Mouse (Mus musculus) lung, embryonic 15.5 days (tissue): Measurements from ENCODE around the gene Reps1. TPM values are rescaled to one million over a fixed set of nuclear protein-coding genes. Genes with fewer than 3 reads are reported as not detected.
A peak's percentile ranks its signal among the peaks of the same experiment; 100 is the strongest.
"Not testable (repeated sequence)": the region's sequence is repeated elsewhere in the genome, so short reads cannot be mapped to it uniquely, and the experiment has no call there.

Source experiments
- ATAC-seq: fragments of 200-750 bp; cut with Nextera tagmentation; 2 replicates; pipeline ENCODE4 v1.8.0; 2017; ENCODE audit warnings: moderate number of reproducible peaks, borderline replicate concordance; ENCODE audit not compliant: low FRiP score, low TSS enrichment; ENCODE audit errors: extremely low read depth
- H3K27ac ChIP-seq: fragments of 300-500 bp; sonication (generic); 2 replicates; pipeline ENCODE4 v1.5.1; 2015; ENCODE audit warnings: moderate library complexity, mild to moderate bottlenecking, inconsistent platforms
- H3K27me3 ChIP-seq: fragments of 300-500 bp; sonication (generic); 2 replicates; pipeline ENCODE4 v1.6.1; 2015; ENCODE audit warnings: inconsistent platforms
- H3K36me3 ChIP-seq: fragments of 300-500 bp; sonication (generic); 2 replicates; pipeline ENCODE4 v1.6.1; 2015; ENCODE audit warnings: inconsistent platforms
- H3K4me1 ChIP-seq: fragments of 300-500 bp; sonication (generic); 2 replicates; pipeline ENCODE4 v1.6.1; 2015; ENCODE audit warnings: inconsistent platforms
- H3K4me2 ChIP-seq: fragments of 300-500 bp; sonication (generic); 2 replicates; pipeline ENCODE4 v1.6.1; 2015; ENCODE audit warnings: inconsistent platforms, mild to moderate bottlenecking, moderate library complexity
- H3K4me3 ChIP-seq: fragments of 300-500 bp; sonication (generic); 2 replicates; pipeline ENCODE4 v1.5.1; 2015; ENCODE audit warnings: mild to moderate bottlenecking, inconsistent platforms
- H3K9ac ChIP-seq: fragments of 300-500 bp; sonication (generic); 2 replicates; pipeline ENCODE4 v1.6.1; 2015; ENCODE audit warnings: inconsistent platforms
- H3K9me3 ChIP-seq: fragments of 300-500 bp; sonication (generic); 2 replicates; pipeline ENCODE4 v1.6.1; 2016; ENCODE audit warnings: inconsistent platforms
- WGBS: fragments of 180-500 bp; shearing (Covaris S2); methylation state at CpG from one replicate; pipeline ENCODE4 v1.1.7; 2015; 5-methylcytosine and 5-hydroxymethylcytosine counted together
- polyA plus RNA-seq: library from polyadenylated mRNA; unstranded; fragments of >200 nt; fragmentation: Nextera tagmentation; extraction: Ambion mirVana; gene quantifications from 2 replicates; pipeline ENCODE4 v1.2.1, GENCODE M21; 2015

The Reps1 gene
- polyA plus RNA-seq, 1 experiment from 2014 or later = 21.2 TPM

DNA sequence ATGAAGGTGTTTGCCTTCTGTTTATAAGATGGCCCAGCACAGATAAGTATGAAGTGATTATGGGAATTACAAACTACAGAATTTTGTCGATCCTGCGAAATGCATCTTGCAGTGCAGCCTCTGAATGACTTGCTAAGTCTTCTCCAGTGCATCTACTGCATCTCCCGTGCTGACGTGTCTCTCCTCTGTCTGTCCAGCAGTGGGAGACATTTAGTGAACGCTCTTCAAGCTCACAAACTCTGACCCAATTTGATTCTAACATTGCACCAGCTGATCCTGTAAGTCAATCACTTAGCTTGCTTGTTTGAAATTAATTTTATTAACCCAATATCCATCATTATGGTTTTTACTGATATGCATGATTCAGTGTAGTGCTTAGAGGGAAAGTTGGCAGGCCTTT is 51.8 kb downstream of the Reps1 start:
- no peak for ATAC-seq
- Histone ChIP-seq H3K4me3 (no peak overlapping the region), H3K9ac (no peak overlapping the region), H3K27me3 (no peaks in the 10 kb centered on the region), H3K27ac (no peak overlapping the region), H3K4me2 (no peak overlapping the region), H3K36me3 (peaks cover 16% of the 10 kb centered on the region), H3K9me3 (no peaks in the 10 kb centered on the region), H3K4me1 (no peaks in the 10 kb centered on the region)
- 70% methylated on average over 5 of the region's 5 CpGs for WGBS

DNA sequence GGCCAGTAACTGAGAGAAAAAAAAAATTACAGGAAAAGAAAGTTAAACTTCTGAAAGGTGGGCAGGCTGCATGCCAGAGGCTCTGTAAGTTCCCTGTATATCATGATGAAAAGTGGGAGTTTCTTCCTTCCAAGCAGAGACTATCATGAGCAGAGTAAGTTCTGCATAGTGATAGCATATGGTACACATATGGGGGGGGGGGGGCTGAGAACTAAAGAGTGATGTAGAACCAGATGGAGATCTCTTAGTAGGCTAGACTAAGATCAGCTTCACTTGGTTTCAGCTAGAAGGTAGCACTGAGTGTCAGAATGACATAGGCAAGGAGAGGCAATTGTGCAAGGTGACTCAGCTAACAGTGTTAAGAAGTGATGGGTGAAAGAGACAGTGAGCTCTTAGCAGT is 55.3 kb downstream of the Reps1 start:
- Histone ChIP-seq H3K4me1 (no peaks in the 10 kb centered on the region), H3K4me3 (no peak overlapping the region), H3K9me3 (no peaks in the 10 kb centered on the region), H3K27ac (no peak overlapping the region), H3K27me3 (no peaks in the 10 kb centered on the region), H3K4me2 (no peak overlapping the region), H3K9ac (no peak overlapping the region), H3K36me3 (peaks cover 10% of the 10 kb centered on the region; the same call in 1 of the 2 replicates)
- no peak for ATAC-seq

GRCm38 (mm10) chr10:18113473-18114093 is 57.9 kb downstream of the Reps1 start:
- no peak for ATAC-seq
- Histone ChIP-seq H3K9me3 (no peaks in the 10 kb centered on the region), H3K9ac (no peak overlapping the region), H3K27ac (no peak overlapping the region), H3K36me3 (peaks cover 17% of the 10 kb centered on the region), H3K4me3 (no peak overlapping the region), H3K27me3 (no peaks in the 10 kb centered on the region), H3K4me1 (no peaks in the 10 kb centered on the region), H3K4me2 (no peak overlapping the region)
- 81% methylated on average over 10 of the region's 10 CpGs for WGBS

GRCm38 (mm10) chr10:18118336-18118735 is 62.7 kb downstream of the Reps1 start:
- H3K27ac ChIP-seq = no peak overlapping the region
- no peak overlapping the region for H3K4me3 ChIP-seq
- H3K9ac ChIP-seq = no peak overlapping the region
- H3K4me1 ChIP-seq = no peaks in the 10 kb centered on the region
- WGBS = 86% methylated on average over 8 of the region's 8 CpGs
- H3K36me3 ChIP-seq = peaks cover 56% of the 10 kb centered on the region
- ATAC-seq = no peak
- H3K9me3 ChIP-seq = no peaks in the 10 kb centered on the region
- H3K4me2 ChIP-seq = no peak overlapping the region
- H3K27me3 ChIP-seq = no peaks in the 10 kb centered on the region

- no peaks in the 10 kb centered on the region for H3K9me3 ChIP-seq
- no peaks in the 10 kb centered on the region for H3K4me1 ChIP-seq
- no peak overlapping the region for H3K9ac ChIP-seq
- peaks cover 7% of the 10 kb centered on the region for H3K36me3 ChIP-seq
- no peak overlapping the region for H3K27ac ChIP-seq
- H3K4me3 ChIP-seq = no peak overlapping the region
- ATAC-seq = no peak
- H3K4me2 ChIP-seq = no peak overlapping the region
- H3K27me3 ChIP-seq = no peaks in the 10 kb centered on the region
- 93% methylated on average over 5 of the region's 5 CpGs for WGBS
Measured at GRCm38 (mm10) chr10:18130276-18130675, 74.6 kb downstream of the Reps1 start.

DNA sequence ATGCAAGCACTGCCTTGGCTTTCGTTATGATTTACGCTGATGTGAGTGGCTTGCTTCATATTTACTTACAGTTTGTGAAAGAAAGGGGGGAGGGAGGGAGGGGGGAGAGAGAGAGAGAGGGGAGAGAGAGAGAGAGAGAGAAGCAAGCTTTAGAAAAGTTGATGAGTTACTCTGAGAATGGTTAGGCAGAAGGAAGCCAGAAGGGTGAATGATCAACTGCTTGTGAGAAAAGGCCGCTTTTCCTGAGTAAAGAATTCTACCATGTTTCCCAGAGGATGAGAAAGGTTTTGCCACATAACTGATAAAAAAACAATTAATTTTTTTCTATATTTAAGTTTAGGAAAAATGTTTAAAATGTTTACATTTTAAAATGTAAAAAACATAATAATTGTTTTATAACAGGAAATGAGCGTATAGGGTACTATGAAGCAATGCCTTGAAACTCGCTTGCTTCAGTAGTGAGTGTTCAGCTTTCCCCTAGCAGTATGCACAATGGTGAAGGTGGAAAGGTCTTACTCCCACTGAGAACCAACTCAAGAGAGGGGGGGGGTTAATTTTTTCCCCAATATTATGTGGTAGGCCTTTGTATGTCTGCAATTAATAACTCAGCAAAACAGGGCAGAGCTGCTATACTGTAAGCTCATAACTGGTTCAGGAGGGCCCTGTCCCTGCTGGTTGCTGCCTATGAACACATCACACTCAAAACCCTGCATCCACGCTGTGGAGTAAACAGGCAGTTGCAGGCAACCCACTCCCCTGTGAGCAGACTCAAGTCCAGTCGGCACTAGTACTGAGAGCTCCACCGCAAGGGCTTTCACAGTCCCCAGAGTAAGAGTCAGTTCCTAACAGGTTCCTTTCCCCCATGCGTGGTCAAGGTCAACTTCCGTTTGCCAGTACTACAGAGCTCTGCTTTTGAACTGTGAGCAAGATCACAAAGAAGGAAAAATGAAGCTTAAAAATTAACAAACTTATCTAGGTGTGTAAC is 76.3 kb downstream of the Reps1 start:
- no peak overlapping the region for H3K27ac ChIP-seq
- H3K4me1 ChIP-seq = no peaks in the 10 kb centered on the region
- H3K9ac ChIP-seq = no peak overlapping the region
- no peak for ATAC-seq
- no peaks in the 10 kb centered on the region for H3K9me3 ChIP-seq
- no peaks in the 10 kb centered on the region for H3K27me3 ChIP-seq
- no peaks in the 10 kb centered on the region for H3K36me3 ChIP-seq
- no peak overlapping the region for H3K4me3 ChIP-seq
- no peak overlapping the region for H3K4me2 ChIP-seq
- WGBS = 63% methylated on average over 10 of the region's 10 CpGs

DNA sequence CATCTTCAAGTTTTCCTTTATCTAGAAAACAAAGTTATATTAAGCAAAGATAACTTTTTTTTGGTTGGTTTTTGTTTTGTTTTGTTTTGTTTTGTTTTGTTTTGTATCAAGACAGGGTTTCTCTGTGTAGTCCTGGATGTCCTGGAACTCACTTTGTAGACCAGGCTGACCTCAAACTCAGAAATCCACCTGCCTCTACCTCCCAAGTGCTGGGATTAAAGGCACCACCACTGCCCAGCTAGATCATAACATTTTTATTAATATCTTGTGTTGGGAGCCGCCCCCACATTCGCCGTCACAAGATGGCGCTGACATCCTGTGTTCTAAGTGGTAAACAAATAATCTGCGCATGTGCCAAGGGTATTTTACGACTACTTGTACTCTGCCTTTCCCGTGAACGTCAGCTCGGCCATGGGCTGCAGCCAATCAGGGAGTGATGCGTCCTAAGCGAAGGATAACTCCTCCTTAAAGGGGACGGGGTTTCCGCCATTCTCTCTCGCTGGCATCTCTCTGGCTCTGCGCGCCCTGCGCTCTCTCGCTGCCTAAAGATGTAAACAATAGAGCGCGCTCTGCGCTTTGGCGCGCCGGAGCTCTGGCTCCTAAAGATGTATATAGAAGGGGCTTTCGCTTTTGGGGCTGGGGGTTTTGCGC is 83.3 kb downstream of the Reps1 start:
- Histone ChIP-seq H3K4me3 (peak overlapping the region; percentile 30), H3K4me2 (peak overlapping the region; percentile 24; the same call in 1 of the 2 replicates)
- ATAC-seq = not testable (repeated sequence)

DNA sequence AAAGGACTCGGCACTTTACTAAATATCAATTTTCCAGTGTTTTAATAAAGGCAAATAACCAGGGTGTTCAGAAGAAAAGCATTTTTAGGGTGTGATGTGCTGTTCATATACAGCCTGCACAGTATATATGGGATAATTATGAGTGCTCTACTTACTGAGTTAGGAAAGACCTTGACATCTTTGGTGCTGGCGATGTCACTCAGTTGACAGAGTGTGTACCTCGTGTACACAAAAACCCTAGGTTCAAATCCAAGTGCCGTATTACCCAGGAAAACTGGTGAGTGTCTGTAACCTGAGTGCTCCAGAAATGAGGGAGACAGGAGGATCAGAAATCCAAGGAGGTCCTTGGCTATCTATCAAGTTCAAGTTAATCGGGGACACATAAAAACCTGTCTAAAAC is 84.0 kb downstream of the Reps1 start:
- ATAC-seq = no peak
- H3K4me3 ChIP-seq = peak overlapping the region; percentile 30
- no peak overlapping the region for H3K27ac ChIP-seq
- no peaks in the 10 kb centered on the region for H3K27me3 ChIP-seq
- 73% methylated on average over 5 of the region's 5 CpGs for WGBS
- H3K9ac ChIP-seq = no peak overlapping the region
- no peaks in the 10 kb centered on the region for H3K4me1 ChIP-seq
- no peaks in the 10 kb centered on the region for H3K9me3 ChIP-seq
- H3K36me3 ChIP-seq = no peaks in the 10 kb centered on the region
- peak overlapping the region; percentile 24; the same call in 1 of the 2 replicates for H3K4me2 ChIP-seq

More for the DNA sequence above, 83.3 kb downstream of the Reps1 start:
- not testable (repeated sequence) for H3K27me3 ChIP-seq, H3K4me1 ChIP-seq, H3K36me3 ChIP-seq, H3K27ac ChIP-seq, H3K9ac ChIP-seq, H3K9me3 ChIP-seq
- WGBS = 65% methylated on average over 15 of the region's 26 CpGs

- H3K9me3 ChIP-seq = no peaks in the 10 kb centered on the region
- no peak for ATAC-seq
- no peak overlapping the region for H3K4me3 ChIP-seq
- no peak overlapping the region for H3K9ac ChIP-seq
- H3K27me3 ChIP-seq = no peaks in the 10 kb centered on the region
- H3K27ac ChIP-seq = no peak overlapping the region
- no peaks in the 10 kb centered on the region for H3K36me3 ChIP-seq
- H3K4me2 ChIP-seq = no peak overlapping the region
- no peaks in the 10 kb centered on the region for H3K4me1 ChIP-seq
- WGBS = 59% methylated on average over 2 of the region's 2 CpGs
Measured at GRCm38 (mm10) chr10:18141389-18141788, 85.7 kb downstream of the Reps1 start.

- no peaks in the 10 kb centered on the region for H3K4me1 ChIP-seq
- H3K36me3 ChIP-seq = no peaks in the 10 kb centered on the region
- 76% methylated on average over 6 of the region's 6 CpGs for WGBS
- no peak overlapping the region for H3K27ac ChIP-seq
- no peak overlapping the region for H3K4me3 ChIP-seq
- no peaks in the 10 kb centered on the region for H3K27me3 ChIP-seq
- no peaks in the 10 kb centered on the region for H3K9me3 ChIP-seq
- no peak overlapping the region for H3K4me2 ChIP-seq
- ATAC-seq = no peak
- H3K9ac ChIP-seq = no peak overlapping the region
Measured at GRCm38 (mm10) chr10:18142231-18142630, 86.6 kb downstream of the Reps1 start.

DNA sequence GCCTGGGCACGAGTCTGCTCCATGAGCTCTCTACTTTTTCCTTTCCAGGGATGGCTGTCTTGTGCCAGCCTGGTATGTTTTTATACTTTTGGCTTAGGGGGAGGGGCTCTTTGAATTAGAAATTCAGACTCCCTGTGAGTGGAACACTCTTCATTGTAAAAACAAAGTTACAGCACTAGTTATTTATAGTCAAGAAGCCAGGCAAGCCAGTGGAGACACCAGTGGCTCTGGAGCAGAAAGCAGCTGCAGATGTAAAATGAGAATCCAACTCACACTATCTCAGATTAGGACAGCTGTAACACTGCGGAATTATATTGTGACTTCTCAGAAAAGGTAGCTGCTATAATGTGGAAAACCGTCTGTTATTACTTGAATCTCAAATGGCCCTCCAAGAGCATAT is 91.6 kb downstream of the Reps1 start:
- no peak overlapping the region for H3K9ac ChIP-seq
- ATAC-seq = no peak
- H3K4me2 ChIP-seq = no peak overlapping the region
- no peaks in the 10 kb centered on the region for H3K4me1 ChIP-seq
- no peaks in the 10 kb centered on the region for H3K36me3 ChIP-seq
- H3K27ac ChIP-seq = no peak overlapping the region
- 76% methylated on average over 3 of the region's 3 CpGs for WGBS
- no peak overlapping the region for H3K4me3 ChIP-seq
- H3K9me3 ChIP-seq = no peaks in the 10 kb centered on the region
- no peaks in the 10 kb centered on the region for H3K27me3 ChIP-seq
